Mouse (Mus musculus): ENCODE measurements at regions not wholly inside any gene's neighbourhood (a gene's known extent, or its start where the extent isn't known, plus 50 kb on each side); places are given as distances from the start of the nearest gene placed in this dataset.
A peak's percentile ranks its signal among the peaks of the same experiment; 100 is the strongest.

DNA sequence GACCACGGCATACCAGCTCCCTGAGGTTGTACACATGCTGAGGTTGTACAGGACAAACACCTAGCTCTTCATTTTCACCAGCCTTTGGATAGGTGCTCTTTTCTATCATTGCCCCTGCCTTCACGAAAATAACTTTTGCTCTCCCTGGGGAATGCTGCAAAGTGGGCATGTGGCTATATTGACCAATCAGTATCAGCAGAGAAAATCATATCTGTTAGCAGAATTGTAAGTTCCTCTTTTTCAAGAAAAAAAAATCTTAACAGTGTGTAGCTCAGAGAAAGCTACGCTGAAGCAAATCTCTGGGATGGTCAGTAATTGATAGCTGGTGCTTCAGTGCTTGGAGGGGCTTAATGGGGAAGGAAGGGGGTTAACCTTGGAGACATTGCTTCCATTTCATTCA is 319.6 kb upstream of the 5930422O12Rik start:
- no peak for DNase-seq (ENCODE audit: low read depth, low spot score)

DNA sequence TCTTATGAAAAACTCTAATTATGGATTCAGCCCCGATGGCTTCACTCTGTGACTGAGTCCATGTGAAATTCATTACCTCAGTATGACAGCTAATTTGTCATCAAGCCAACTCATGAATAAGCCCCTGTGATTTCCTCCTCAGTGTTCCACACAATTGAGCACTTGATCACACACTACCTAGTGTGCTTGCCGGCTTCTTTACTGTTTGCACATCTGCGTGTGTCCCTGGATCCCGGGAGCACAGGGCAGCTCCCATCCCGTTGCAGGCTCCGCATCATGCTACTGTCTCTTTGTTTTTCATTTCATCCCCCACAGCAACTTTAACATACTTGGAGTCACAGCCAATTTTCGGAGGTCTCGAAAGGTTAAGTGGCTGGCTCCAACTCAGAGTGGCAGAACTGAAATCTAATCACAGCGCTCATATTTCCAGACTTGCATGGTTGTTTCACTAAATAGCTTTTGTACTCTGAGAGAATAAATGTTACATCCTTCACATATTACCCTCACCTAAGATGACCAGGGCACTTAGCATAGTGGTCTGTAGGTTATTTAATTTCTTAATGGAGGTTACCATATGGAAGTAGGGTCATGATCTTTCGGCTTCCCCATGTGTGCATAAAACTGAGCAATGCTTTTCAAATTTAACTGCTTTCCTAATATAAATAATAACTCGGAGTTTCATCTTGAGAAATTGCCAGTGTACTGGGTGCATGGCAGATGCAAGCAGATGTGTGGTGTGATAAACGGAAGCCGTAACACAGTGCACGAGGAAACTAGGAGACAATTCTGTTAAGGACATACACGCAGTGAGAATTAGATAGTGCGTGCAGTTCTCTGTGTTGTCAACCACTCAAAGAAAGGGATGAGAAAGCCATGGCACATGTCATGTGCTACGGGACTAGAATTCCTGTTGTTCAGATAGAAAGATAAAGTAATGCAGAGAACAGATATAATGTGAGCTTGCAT is 313.0 kb upstream of the 5930422O12Rik start:
- DNase-seq (ENCODE audit: low read depth, low spot score): peak; percentile 8

DNA sequence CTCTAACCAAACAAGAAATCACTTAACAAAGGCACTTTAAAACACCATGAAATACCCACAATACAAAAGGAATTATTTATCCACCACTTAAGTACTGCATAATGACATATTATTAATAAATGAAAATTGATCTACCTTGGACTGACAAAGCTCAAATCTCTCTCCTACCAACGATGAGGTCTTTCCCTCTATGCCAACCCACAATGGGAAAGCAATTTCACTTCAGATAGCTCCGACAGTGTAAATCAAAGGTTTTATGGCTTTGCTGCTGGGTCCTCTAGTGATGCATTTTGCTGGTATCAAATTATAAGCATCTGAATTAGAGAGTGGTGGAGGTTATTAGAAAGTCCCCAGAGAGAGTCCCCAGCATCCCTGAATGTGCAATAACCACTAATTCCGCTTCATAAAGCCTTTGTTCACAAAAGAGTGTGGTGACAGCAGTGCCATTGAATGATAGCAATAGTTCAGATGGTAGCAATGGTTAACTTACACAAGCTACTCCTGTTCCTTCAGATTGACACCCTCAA is 305.4 kb upstream of the 5930422O12Rik start:
- DNase-seq (ENCODE audit: low read depth, low spot score): no peak

- no peak for DNase-seq (ENCODE audit: low read depth, low spot score)
These were observed 301.5 kb upstream of the 5930422O12Rik start for GRCm38 (mm10) chr8:33126981-33127380.

GRCm38 (mm10) chr8:33138874-33139273 is 289.6 kb upstream of the 5930422O12Rik start:
- peak; percentile 11 for DNase-seq (ENCODE audit: low read depth, low spot score)

- no peak for DNase-seq (ENCODE audit: low read depth, low spot score)
These were observed 288.7 kb upstream of the 5930422O12Rik start for GRCm38 (mm10) chr8:33139850-33140249.

DNA sequence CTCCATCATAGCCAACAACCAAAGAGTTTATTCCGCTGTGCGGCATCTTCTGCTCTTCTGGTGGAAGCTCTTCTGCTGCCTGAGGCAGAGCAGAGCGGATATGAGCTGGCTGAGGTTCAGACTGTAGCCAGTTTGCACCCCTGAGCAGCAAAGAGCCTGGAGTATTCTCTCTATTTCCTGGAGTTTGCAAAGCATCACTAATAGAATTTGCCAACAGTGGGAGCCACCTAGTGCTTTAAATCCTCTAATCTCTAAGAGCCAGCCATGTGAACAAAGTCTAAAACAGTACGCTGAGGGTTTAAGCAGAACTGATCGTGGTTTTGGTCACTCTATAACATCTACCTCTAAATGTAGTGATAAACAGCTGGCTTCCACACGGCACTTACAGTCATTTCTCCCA is 250.9 kb upstream of the 5930422O12Rik start:
- no peak for DNase-seq (ENCODE audit: low read depth, low spot score)

GRCm38 (mm10) chr8:33183029-33183428 is 245.5 kb upstream of the 5930422O12Rik start:
- DNase-seq (ENCODE audit: low read depth, low spot score): no peak

Data from embryo, embryonic 11.5 days (tissue).